Mouse (Mus musculus) heart, embryonic 14.5 days (tissue): ENCODE results near the gene Kctd6. TPM values are rescaled to one million over a fixed set of nuclear protein-coding genes. Genes with fewer than 3 reads are reported as not detected.

ENCODE experiments used
- ATAC-seq: fragments of 200-750 bp; cut with Nextera tagmentation; 2 replicates; pipeline ENCODE4 v1.8.0; 2017; ENCODE audit warnings: low read depth, moderate TSS enrichment; ENCODE audit not compliant: insufficient number of reproducible peaks, insufficient read depth, low FRiP score
- H3K27ac ChIP-seq, 2 experiments: fragments of 200-500 bp in 1 of 2; fragments of 300-500 bp in 1 of 2; sonication (generic) in 1 of 2; replicated peaks in 1 of 2; 2 replicates each; pipeline ENCODE4 v1.5.1; 2012 to 2014; ENCODE audit warnings: low read depth in 2 of 2, low read length in 2 of 2, control low read depth in 1 of 2, mild to moderate bottlenecking in 1 of 2, mixed read lengths in 1 of 2; ENCODE audit not compliant: control insufficient read depth in 1 of 2, insufficient read depth in 1 of 2
- H3K27me3 ChIP-seq: fragments of 300-500 bp; sonication (generic); 2 replicates; pipeline ENCODE4 v1.6.1; 2014; ENCODE audit warnings: mild to moderate bottlenecking, low read length, control low read depth; ENCODE audit not compliant: control insufficient read depth, insufficient read depth
- H3K36me3 ChIP-seq: fragments of 300-500 bp; sonication (generic); 2 replicates; pipeline ENCODE4 v1.6.1; 2014; ENCODE audit warnings: mild to moderate bottlenecking, control low read depth, low read length, mixed read lengths; ENCODE audit not compliant: control insufficient read depth, insufficient read depth
- H3K4me1 ChIP-seq, 2 experiments: fragments of 200-500 bp in 1 of 2; fragments of 300-500 bp in 1 of 2; sonication (generic) in 1 of 2; 2 replicates each; pipeline ENCODE4 v1.6.1; 2012 to 2014; ENCODE audit warnings: low read length in 2 of 2, control low read depth in 1 of 2, mixed read lengths in 1 of 2; ENCODE audit not compliant: control insufficient read depth in 2 of 2, insufficient read depth in 2 of 2
- H3K4me2 ChIP-seq: fragments of 300-500 bp; sonication (generic); 2 replicates; pipeline ENCODE4 v1.6.1; 2014; ENCODE audit warnings: mild to moderate bottlenecking, low read length
- H3K4me3 ChIP-seq, 2 experiments: fragments of 200-500 bp in 1 of 2; fragments of 300-500 bp in 1 of 2; sonication (generic) in 1 of 2; 2 replicates each; pipeline ENCODE4 v1.5.1; 2012 to 2014; ENCODE audit warnings: low read length in 2 of 2, mild to moderate bottlenecking in 2 of 2, control low read depth in 1 of 2, low read depth in 1 of 2, moderate library complexity in 1 of 2; ENCODE audit not compliant: control insufficient read depth in 1 of 2, insufficient read depth in 1 of 2
- H3K9ac ChIP-seq: fragments of 300-500 bp; sonication (generic); 2 replicates; pipeline ENCODE4 v1.6.1; 2014; ENCODE audit warnings: mild to moderate bottlenecking, low read length
- H3K9me3 ChIP-seq: fragments of 300-500 bp; sonication (generic); 2 replicates; pipeline ENCODE4 v1.6.1; 2016; ENCODE audit warnings: low read length, control low read depth; ENCODE audit not compliant: control insufficient read depth
- WGBS: fragments of 180-500 bp; shearing (Covaris S2); extraction: QIAGEN DNeasy Blood & Tissue Kit; methylation state at CpG from one replicate; pipeline ENCODE4 v1.1.7; 2014; 5-methylcytosine and 5-hydroxymethylcytosine counted together
- polyA plus RNA-seq: library from polyadenylated mRNA; unstranded; fragments of >200 nt; fragmentation: Nextera tagmentation; extraction: Ambion mirVana; gene quantifications from 2 replicates; pipeline ENCODE4 v1.2.1, GENCODE M21; 2014

Gene Kctd6
- polyA plus RNA-seq, 1 experiment from 2014 or later: 14.3 TPM

DNA sequence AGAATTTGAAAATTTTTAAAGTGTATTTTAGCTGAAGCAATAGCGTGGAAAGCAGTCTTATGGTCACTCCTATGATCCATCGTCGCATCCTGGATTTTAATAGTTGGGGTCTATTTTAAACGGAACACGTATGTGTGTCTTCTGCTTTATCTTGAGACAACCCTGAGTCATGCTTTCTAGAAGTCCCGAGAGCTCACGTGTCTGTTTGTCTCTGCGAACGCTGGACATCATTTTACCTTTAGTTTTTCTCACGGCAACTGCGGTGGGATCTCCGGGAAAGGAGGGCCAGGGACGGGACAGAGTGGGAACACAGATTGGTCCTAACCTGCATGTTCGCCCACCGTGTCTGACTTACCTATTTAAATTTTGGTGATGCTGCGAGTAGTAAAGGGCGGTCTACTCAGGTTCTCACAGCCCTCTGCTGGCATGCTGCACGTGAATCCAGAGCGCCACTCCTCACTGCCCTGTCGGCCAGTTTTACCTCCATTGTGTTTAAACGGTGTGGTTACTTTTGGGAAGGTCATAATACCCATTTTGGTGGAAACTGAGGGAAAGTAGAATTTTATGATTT is 1.4 kb downstream of the Kctd6 start:
- no peak for ATAC-seq
- peak overlapping the region; percentile 94 for H3K9ac ChIP-seq

DNA sequence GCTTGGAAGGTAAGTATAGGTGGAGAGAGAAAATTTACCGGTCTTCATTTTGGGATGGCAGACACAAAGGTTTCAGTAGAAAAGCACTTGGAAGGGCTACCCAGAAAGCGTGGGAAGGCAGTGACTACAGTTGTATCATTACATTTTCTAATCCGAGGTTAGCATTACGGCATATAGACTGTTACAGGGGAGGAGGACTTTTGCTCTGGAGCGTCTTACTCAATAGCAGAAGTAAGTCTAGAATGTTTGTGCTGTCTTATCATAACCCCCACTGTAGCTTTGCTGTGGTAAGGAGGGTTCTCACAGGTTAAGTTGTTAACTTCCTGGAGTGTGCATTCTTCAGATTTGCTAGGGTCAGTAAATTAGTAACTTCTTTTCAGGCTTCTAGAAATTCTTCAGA is 2.2 kb downstream of the Kctd6 start:
- H3K4me3 ChIP-seq: no peak overlapping the region
- WGBS: 72% methylated on average over 5 of the region's 5 CpGs

More for the DNA sequence above, 1.4 kb downstream of the Kctd6 start:
- H3K27ac ChIP-seq: no peak overlapping the region
- H3K4me3 ChIP-seq: peak overlapping the region; percentile 26 to 73
- no peaks in the 10 kb centered on the region for H3K9me3 ChIP-seq
- H3K4me1 ChIP-seq: peaks cover 4 to 23% of the 10 kb centered on the region in 2 experiments
- no peaks in the 10 kb centered on the region for H3K36me3 ChIP-seq
- H3K4me2 ChIP-seq: peak overlapping the region; percentile 86
- 17% methylated on average over 21 of the region's 21 CpGs for WGBS
- no peaks in the 10 kb centered on the region for H3K27me3 ChIP-seq

GRCm38 (mm10) chr14:8218238-8218637 is 4.3 kb downstream of the Kctd6 start:
- peaks cover 4 to 23% of the 10 kb centered on the region in 2 experiments for H3K4me1 ChIP-seq
- H3K36me3 ChIP-seq: peaks cover 15% of the 10 kb centered on the region
- no peaks in the 10 kb centered on the region for H3K27me3 ChIP-seq
- no peak overlapping the region for H3K27ac ChIP-seq
- WGBS: 63% methylated on average over 7 of the region's 7 CpGs
- H3K9me3 ChIP-seq: no peaks in the 10 kb centered on the region
- no peak overlapping the region for H3K4me3 ChIP-seq
- no peak for ATAC-seq
- no peak overlapping the region for H3K9ac ChIP-seq
- H3K4me2 ChIP-seq: no peak overlapping the region

More for the DNA sequence above, 2.2 kb downstream of the Kctd6 start:
- H3K27me3 ChIP-seq: no peaks in the 10 kb centered on the region
- H3K4me2 ChIP-seq: peak overlapping the region; percentile 86; the same call in 1 of the 2 replicates
- ATAC-seq: no peak
- no peak overlapping the region for H3K27ac ChIP-seq
- no peak overlapping the region for H3K9ac ChIP-seq
- no peaks in the 10 kb centered on the region; the same call in 1 of the 2 replicates for H3K36me3 ChIP-seq
- no peaks in the 10 kb centered on the region for H3K9me3 ChIP-seq
- H3K4me1 ChIP-seq: peaks cover 4 to 23% of the 10 kb centered on the region in 2 experiments

DNA sequence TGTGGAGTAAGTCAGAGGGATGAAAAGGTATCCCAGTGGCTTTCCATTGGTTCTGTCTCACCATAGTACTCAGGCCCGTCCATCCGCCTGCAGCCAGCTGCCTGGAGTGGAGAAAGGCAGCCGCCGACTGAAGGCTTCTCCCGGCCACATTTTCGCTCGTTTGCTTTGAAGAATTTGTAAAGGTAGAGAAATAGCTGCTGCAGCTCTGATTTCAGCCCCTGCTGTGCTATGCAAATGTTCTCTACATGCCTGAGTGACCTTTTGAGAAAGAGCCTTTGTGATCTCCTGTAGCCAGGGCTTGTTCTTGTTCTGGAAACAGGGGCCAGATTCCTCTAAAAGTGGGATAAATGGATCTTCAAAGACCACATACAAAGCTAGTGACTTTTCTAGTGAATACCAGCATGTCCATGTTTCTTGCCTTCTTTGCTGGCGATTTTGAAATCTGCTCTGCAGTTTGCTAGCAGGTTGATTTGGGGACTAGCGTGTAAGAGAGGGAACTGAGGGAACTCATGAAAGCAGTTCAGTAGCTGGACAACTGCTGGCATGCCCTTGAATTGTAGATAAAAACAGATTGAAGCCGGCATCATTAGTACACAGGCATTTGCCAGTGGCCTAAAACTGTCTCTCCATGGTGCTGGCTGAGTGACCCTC is 4.9 kb downstream of the Kctd6 start:
- peak overlapping the region in 1 of 2 experiments; percentile 27; a peak in 2 of 4 replicates for H3K27ac ChIP-seq

GRCm38 (mm10) chr14:8219876-8220275 is 5.9 kb downstream of the Kctd6 start:
- no peak overlapping the region for H3K4me3 ChIP-seq
- WGBS: 92% methylated on average over 11 of the region's 11 CpGs
- H3K27ac ChIP-seq: no peak overlapping the region
- no peak overlapping the region for H3K9ac ChIP-seq
- H3K9me3 ChIP-seq: no peaks in the 10 kb centered on the region
- H3K36me3 ChIP-seq: peaks cover 23% of the 10 kb centered on the region
- H3K4me2 ChIP-seq: no peak overlapping the region
- no peaks in the 10 kb centered on the region for H3K27me3 ChIP-seq
- ATAC-seq: no peak
- peaks cover 4 to 22% of the 10 kb centered on the region in 2 experiments for H3K4me1 ChIP-seq

More for the DNA sequence above, 4.9 kb downstream of the Kctd6 start:
- H3K4me1 ChIP-seq: peaks cover 4 to 23% of the 10 kb centered on the region in 2 experiments
- no peak overlapping the region for H3K9ac ChIP-seq
- no peak for ATAC-seq
- peaks cover 18% of the 10 kb centered on the region for H3K36me3 ChIP-seq
- 44% methylated on average over 10 of the region's 10 CpGs for WGBS
- no peaks in the 10 kb centered on the region for H3K9me3 ChIP-seq
- H3K27me3 ChIP-seq: no peaks in the 10 kb centered on the region
- H3K4me3 ChIP-seq: no peak overlapping the region
- no peak overlapping the region for H3K4me2 ChIP-seq

- no peak overlapping the region for H3K27ac ChIP-seq
- peaks cover 23% of the 10 kb centered on the region for H3K36me3 ChIP-seq
- H3K9ac ChIP-seq: no peak overlapping the region
- H3K9me3 ChIP-seq: no peaks in the 10 kb centered on the region
- WGBS: 72% methylated on average over 7 of the region's 7 CpGs
- H3K4me1 ChIP-seq: peaks cover 3 to 17% of the 10 kb centered on the region in 2 experiments
- no peak overlapping the region for H3K4me2 ChIP-seq
- no peak for ATAC-seq
- H3K27me3 ChIP-seq: no peaks in the 10 kb centered on the region
- H3K4me3 ChIP-seq: no peak overlapping the region
Observed at GRCm38 (mm10) chr14:8220306-8220705, 6.4 kb downstream of the Kctd6 start.

DNA sequence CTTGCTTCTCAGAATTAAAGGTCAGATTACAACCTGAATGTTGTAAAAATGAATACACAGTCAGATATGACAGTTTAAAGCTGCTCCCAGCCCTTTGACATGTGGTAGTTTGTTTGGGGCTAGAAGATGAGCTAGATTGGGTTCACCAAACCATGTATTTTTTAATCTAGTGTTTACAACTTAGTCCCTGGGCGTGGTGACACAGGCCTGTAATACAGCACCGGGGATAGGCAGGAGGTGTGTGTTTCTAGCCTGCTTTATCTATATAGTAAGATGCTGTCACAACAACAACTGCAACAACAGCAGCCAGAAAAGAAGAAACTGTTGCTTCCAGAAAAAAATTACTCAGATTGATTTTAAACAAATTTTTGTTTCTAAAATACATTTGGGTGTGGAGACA is 7.0 kb downstream of the Kctd6 start:
- Histone ChIP-seq H3K27ac (no peak overlapping the region), H3K9me3 (no peaks in the 10 kb centered on the region), H3K4me2 (no peak overlapping the region), H3K4me3 (no peak overlapping the region), H3K4me1 (peaks cover 2 to 11% of the 10 kb centered on the region in 2 experiments; a peak in 3 of 4 replicates), H3K27me3 (no peaks in the 10 kb centered on the region), H3K9ac (no peak overlapping the region), H3K36me3 (peaks cover 23% of the 10 kb centered on the region)
- WGBS: 91% methylated on average over 2 of the region's 2 CpGs
- ATAC-seq: no peak
